Mouse (Mus musculus) left cerebral cortex, postnatal 10 days (tissue): ENCODE measurements at regions not wholly inside any gene's neighbourhood (a gene's known extent, or its start where the extent isn't known, plus 50 kb on each side); places are given as distances from the start of the nearest gene placed in this dataset.
"Not testable (repeated sequence)": the region's sequence is repeated elsewhere in the genome, so short reads cannot be mapped to it uniquely, and the experiment has no call there.

Source experiments
- DNase-seq, 2 experiments: peaks; one replicate each; pipeline ENCODE4 v3.0.0; 2021 to 2022; ENCODE audit warnings: low spot score in 2 of 2, mixed read lengths in 1 of 2; ENCODE audit errors: extremely low spot score in 1 of 2
- intact Hi-C: fragments of 180-260 bp; cut with DNase I; formaldehyde crosslinking; loops from one replicate; pipeline ENCODE4 v1.15.1; 2025

DNA sequence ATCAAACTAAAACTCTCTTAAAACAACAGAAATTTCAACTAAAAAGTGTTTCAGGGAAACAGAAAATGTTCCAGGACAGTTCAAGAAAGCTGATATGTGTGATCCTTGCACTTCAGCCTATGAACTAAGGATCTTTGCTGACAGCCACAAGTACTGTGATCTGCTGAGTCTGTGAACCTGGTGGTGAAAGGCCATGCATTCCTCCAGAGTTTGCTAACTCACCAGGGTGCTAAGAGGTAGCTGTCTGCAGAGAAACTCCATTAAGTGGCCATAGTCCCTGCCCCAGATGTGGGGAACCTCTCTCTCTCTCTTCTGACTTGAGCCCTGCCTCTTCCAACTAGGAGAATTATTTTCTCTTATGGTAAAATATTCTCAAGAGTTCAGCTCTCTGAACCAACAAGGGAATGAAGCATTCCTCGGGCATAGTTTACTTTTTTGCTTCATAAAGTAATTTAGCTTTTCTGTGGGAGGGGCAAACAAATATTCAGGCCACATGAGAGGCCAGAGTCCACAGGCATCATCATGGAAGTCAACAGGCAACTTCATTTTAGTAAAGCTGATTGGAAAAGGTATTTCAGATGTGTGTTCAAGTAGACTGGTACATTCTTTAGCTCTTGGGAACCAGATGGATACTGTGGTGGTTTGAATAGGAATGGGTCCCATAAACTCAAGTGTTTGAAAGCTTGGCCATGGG lies 73.8 kb upstream of the Gucy1a1 start:
- DNase-seq, intact Hi-C loops: not testable (repeated sequence)

DNA sequence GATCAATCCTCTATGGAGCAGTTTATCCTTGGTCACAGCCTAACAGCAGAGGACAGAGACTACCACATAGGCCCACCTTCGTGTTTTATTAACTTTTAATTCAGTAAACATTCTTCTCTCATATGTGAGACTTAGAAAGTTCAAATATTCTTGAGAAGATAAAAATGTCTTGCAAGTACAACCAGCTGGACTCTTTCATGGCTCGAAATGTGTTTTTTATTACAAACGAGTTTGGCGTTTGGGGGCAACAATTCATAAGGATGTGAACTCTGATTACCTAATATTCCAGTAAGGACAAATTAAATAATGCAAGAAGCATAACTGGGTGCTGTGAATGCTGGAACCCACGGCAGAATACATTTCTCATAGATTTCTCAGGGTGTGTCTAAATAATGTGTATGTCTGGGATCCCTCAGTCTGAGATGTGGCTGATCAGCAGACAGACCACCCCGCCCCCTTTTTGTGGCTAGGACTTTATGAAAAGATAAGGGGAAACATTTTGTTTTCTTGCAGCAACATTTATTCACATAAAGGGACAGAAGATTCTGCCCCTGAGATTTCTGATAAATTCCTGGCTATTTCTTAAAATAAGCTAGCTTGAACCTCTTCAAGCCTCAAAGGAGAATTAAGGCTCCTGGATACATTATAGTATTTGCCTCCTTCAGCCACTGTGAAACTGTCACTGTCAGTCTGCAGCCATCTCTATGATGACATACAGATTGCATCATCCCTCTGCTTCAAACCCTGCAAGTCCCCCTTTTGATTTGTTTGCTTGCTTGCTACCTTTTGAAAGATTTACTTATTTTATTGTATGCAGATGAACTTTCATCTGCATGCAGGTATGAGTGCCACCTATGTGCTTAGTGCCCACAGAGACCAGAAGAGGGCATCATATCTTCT lies 69.2 kb upstream of the Gucy1a1 start:
- no peak for DNase-seq
- intact Hi-C loops, result no loop called here

DNA sequence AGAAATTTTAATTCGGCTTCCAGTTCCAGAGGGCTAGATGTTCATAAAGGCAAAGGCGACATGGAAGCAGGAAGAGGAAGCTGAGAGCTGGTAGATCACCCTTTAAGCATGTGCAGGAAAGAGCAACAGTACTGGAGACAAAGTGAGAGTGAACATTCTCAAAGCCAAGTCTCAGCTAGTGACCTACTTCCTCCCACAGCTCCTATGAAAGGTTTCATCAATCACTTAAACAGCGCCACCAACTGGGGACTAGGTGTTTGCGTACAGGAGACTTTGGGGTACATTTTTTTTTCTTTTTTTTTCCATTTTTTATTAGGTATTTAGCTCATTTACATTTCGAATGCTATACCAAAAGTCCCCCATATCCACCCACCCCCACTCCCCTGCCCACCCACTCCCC lies 61.7 kb upstream of the Gucy1a1 start:
- intact Hi-C loops, result no loop called here
- DNase-seq, result no peak
